Mouse (Mus musculus): ENCODE results near the gene Zbtb1.

The Zbtb1 gene

GRCm38 (mm10) chr12:76369978-76370830, at the start of gene Zbtb1:
TSS of gene Zbtb1 (plus strand) at chr12:76370266.
- DNase-seq (ENCODE audit: low spot score), result peak; percentile 79

DNA sequence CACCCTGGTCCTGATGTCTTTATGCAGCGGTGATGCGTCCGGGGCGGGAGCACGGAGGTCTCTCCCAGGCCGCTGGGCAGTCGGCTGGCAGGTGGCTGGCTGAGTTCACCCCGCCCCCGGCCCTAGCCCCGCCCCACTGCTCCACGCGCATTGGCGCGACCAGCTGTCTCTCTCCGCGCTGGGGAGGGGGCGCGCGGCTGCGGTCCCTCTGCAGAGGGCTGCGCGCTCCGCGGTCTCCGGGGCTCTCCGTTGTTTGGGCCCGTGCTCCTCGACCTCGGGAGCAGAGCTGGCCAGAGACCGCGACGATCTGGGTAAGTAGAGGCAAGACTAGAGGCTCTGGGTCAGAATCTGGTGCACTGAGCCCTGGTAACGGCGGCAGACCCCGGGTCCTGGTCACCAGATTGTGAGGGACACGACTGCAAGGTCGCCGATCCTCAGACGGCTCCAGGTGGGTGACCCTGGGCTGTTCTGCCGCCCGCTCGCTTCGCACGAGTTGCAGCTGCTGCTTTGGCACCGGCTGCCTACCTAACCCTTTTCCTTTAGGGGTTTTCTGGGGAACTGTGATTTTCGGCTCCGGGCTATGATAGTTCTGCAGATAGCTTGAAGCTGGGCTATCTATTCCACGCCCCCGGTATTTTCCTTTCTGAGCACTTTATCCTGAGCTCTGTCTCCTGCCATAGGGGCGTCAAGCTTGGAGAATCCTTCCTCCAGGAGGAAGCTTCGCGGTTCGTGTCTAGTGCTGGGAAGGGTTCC, 45.2 kb upstream of the Zbtb1 start, which contains the start of gene Akap5:
Gene Akap5 (plus strand): TSS at position 213 of the 753 bp plus-strand sequence.
- peak; percentile 85 for DNase-seq (ENCODE audit: low spot score)

- DNase-seq (ENCODE audit: low spot score), result no peak
Observed at GRCm38 (mm10) chr12:76326437-76327220, 43.4 kb upstream of the Zbtb1 start.

- DNase-seq (ENCODE audit: low spot score), result no peak
Observed at GRCm38 (mm10) chr12:76328567-76329354, 41.3 kb upstream of the Zbtb1 start.

GRCm38 (mm10) chr12:76333688-76334087, 36.4 kb upstream of the Zbtb1 start:
- DNase-seq (ENCODE audit: low spot score), result no peak

- no peak for DNase-seq (ENCODE audit: low spot score)
Observed at GRCm38 (mm10) chr12:76335641-76336040, 34.4 kb upstream of the Zbtb1 start.

DNA sequence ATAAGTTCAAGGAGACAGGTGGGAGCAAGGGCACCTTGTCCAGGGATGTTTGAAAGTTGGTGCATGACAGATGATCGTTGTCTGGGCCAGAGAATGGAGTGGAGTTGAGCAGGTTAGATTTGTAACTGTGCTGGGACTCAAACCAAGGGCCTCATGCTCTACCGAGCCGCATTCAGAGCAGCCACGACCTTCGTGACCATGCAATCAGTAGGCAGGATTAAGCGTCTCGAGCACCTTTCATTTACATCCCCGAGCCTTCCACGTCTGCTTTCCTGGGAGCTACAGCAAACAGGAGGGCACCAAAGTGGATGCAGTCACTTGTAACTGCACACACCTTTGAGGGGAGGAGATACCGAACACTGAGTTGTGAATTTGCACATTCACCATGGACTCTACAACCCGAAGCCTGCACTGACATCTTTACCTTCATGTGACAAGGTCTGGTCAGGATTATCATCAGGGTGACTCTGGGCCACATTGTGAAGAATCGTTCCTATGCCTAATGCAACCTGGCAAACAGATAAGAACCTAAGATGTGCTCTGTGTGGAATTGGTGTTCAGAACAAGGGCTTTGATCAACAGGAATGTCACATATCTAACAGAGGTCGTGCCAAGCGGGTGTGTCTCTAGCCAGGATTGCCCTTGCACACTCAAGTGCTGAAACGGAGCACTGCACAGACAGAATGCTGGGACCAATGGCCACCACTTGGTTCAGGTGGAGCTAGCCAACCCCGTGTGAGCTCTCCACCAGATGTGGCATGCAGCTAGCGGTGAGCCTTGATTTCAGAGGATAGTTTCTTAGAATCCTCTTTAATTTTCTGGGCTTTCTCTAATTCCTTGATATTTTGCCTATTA, 33.7 kb upstream of the Zbtb1 start:
- no peak for DNase-seq (ENCODE audit: low spot score)

GRCm38 (mm10) chr12:76341080-76341479, 29.0 kb upstream of the Zbtb1 start:
- peak; percentile 84 for DNase-seq (ENCODE audit: low spot score)

DNA sequence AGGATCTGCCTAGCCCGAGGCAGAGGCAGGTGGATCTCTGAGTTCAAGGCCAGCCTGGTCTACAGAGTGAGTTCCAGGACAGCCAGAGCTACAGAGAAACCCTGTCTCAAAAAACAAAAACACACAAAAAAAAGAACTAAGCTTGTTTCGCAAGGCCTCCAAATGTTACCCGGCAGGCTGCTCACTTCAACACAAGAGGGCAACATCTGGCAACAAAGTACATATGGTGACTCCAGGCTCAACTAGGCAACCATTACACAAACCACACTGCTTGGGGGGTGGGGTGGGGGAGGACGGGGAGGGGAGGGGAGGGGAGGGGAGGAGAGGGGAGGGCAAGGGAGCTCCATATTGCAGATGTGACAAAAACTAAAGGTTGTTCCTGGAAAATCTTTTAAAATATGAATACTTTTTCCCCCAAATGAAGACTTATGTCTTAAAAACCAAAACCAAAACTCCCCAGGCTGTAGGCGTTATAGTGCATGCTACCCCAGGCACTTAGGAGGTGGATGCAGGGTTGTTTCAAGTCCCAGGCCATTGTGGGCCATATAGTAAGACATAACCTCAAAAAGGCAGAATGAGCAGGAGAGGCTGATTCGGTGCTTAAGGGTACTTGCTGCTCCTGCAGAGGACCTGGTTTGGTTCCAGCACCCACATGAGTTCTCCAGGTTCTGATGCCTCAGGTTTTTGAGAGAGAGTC, 24.2 kb upstream of the Zbtb1 start:
- DNase-seq (ENCODE audit: low spot score), result no peak

- no peak for DNase-seq (ENCODE audit: low spot score)
Observed at GRCm38 (mm10) chr12:76349680-76350220, 20.3 kb upstream of the Zbtb1 start.

- DNase-seq (ENCODE audit: low spot score), result no peak
Observed at GRCm38 (mm10) chr12:76360868-76361267, 9.2 kb upstream of the Zbtb1 start.

- no peak for DNase-seq (ENCODE audit: low spot score)
Observed at GRCm38 (mm10) chr12:76361405-76362302, 8.4 kb upstream of the Zbtb1 start.

DNA sequence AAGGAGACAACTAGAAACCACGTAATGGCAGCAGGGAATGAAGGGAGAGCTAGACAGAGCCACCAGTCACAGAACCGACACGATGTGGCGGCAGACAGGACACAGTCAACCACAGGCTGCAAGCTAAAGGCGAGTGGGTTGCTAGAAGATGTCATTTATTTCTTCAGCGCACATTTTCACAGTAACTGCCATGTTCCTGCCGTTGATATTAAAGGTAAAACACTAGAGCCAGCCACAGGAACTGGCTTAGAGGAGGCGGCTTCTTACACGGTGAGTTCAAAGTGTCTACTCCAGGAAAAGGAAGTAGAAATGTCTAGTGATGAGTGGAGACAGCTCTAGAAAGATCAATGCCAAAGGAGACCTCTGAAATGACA, 7.8 kb upstream of the Zbtb1 start:
- no peak for DNase-seq (ENCODE audit: low spot score)

GRCm38 (mm10) chr12:76366276-76366675, 3.8 kb upstream of the Zbtb1 start:
- DNase-seq (ENCODE audit: low spot score), result no peak

DNA sequence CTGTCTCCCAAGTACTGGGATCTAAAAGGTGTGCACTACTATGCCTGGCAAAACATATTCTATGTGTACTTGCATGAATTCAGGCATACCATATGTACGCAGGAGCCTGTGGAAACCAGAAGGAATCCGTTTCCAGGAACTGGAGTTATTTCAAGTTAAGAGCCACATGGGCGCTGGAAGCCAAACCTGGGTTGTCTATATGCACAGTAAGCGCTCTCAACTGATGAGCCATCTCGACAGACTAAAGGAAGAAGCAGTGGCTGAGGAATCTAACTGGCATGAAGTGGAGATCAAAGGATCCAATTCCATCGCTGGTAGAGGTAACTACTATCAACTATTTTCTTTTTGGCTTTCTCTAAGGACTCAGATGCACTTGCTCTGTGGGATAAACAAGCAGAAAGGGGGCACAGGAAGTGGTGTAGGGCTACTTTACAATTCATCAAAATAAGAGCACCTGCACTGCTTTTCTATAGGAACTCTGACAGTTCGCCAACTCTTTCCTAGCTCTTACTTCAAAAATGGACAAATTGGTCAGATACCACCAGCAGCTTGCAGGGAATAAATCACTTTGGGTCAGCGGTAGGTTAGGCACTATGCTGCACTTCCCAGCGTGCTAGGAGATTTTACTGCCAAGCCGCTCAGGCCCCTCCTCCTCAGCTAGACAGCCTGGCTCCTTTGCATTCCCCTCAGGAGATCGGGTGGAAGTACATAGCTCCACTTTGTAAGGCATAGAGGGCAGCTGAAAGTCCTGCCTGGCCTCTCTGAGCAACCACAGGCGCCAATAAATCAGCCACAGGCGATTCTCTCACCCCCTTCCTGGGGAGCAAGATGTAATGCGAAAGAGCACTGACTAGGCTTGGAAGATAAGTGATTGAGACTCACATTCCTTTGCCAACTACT, 2.7 kb upstream of the Zbtb1 start:
- DNase-seq (ENCODE audit: low spot score), result peak; percentile 32

DNA sequence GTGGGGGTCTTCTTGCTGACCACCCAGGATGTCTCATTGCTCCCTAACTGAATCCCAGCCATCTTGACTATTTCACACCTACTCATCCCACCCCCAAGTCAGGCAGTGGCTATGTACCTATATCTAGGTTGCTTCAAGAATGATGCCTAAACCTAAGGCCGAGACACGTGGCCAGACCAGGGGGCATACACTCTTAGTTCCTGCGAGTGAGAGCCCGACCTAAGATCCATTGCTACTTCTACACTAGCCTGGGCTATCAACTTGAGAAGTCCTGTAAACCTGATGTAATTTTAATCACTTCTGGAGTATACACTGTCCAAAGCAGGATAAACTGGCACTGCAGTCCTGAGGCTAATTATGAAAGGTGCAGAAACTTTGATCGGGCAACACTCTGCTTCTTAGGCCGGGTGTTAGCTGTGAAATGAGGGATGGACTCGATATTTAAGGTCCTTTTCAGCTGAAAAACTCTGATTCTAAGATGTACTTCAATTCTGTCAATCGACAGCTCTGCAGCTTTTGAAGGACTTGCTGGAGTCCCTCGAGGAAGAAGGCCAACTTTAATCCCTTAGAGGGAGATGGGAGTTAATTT, 1.8 kb upstream of the Zbtb1 start:
- no peak for DNase-seq (ENCODE audit: low spot score)

GRCm38 (mm10) chr12:76368790-76369205, 1.3 kb upstream of the Zbtb1 start:
- no peak for DNase-seq (ENCODE audit: low spot score)

Measured in retina, embryonic 14.5 days (tissue).